Mouse (Mus musculus) WW6 (cell line): ENCODE data around the gene Spin2-ps6.
"Not testable (repeated sequence)": the region's sequence is repeated elsewhere in the genome, so short reads cannot be mapped to it uniquely, and the experiment has no call there.

Experiments used
- DNase-seq: peaks from one replicate; pipeline ENCODE4 v3.0.0-alpha.2; 2013; ENCODE audit warnings: low read depth, low spot score

Gene Spin2-ps6

DNA sequence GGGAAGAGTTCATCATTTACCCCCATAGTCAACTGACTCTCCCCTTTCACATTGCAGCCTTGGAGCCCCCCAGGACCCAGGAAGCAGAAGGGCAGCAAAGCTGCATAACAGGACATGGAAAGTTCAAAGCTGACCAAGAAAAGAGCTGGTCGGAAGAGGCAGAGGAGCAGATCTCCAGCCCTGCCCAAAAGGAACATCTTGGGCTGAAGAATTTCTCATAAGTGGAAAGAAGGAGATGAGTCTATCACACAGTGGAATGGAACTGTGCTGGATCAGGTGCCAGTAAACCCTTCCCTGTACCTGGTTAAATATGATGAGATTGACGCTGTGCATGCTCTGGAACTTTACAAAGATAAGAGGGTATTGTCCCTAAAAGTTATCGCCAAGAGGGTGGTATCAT is at the start of gene Spin2-ps6:
Spin2-ps6 (plus strand) TSS at position 301 of the 400 bp plus-strand sequence.
- DNase-seq, result not testable (repeated sequence)
